In the genomic region with DNA sequence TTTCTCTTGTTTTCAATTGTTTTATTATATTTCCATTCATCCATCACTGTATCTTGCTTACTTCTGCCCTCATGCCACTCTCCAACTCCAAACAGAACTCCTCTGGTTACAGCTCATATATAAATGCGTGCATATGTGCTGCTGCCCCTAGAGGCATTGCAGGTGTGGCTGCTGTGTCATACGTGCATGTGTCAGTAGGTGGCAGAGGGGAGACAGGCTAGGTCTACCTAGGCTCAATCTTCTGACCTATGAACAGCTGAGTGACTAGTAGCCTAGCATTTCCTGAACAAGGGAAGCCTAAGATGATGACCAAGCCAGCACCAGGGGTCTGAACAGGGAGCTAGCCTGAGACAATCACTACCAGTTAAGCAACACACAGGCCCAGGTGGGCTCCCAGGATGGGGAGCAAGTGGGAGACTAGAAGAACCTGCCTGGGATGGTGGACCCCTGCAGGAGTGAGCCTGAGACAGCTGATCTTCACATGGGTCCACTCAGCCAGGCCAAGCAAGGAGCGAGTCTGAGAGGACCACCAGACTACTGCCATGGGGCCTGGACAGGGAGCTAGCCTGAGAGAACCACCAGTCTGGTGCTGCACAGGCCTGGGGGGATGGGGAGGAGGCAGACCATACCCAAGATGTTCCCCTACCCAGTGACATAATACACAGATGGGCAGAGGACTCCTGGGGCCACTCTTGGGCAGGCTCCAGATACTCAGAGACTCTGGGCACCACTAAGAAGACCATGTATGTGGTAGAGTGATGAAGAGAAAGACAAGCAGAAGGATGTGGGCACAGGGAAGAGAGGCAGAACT, we compare ENCODE assay signal across 8 mouse cellular contexts. TPM values are rescaled to one million over a fixed set of nuclear protein-coding genes. Genes with fewer than 3 reads are reported as not detected.
DNase-seq lines count a peak whose midpoint lies in the region; ATAC-seq and TF ChIP-seq lines count a peak whose summit lies in the region.
"Had no signal": no experiment of that assay in that cellular context is flagged by ENCODE, and none has a peak within 500 bp of the region (broad histone marks: within the 10 kb centered on the region; RNA-seq: fewer than 3 reads in every experiment).

No protein-coding gene starts in this region.

- no peak overlapping the region for H3K9ac ChIP-seq in hindbrain, embryonic 16.5 days (ENCODE audit: low read depth, low read length)
- H3K9ac ChIP-seq in liver, embryonic 14.5 days (replicated peaks): no peak overlapping the region
- H3K9ac ChIP-seq in neural tube, embryonic 15.5 days (replicated peaks): no peak overlapping the region
- H3K9ac ChIP-seq: heart, embryonic 13.5 days had no signal

- no peak overlapping the region for H3K27ac ChIP-seq in embryonic facial prominence, embryonic 10.5 days (replicated peaks)
- H3K27ac ChIP-seq in hindbrain, embryonic 16.5 days (ENCODE audit: low read depth, low read length): no peak overlapping the region
- H3K27ac ChIP-seq in liver, embryonic 14.5 days: no peak overlapping the region
- no peak overlapping the region for H3K27ac ChIP-seq in neural tube, embryonic 15.5 days (replicated peaks)
- H3K27ac ChIP-seq: heart, embryonic 13.5 days had no signal

- no peak overlapping the region for H3K4me3 ChIP-seq in embryonic facial prominence, embryonic 10.5 days
- H3K4me3 ChIP-seq in hindbrain, embryonic 16.5 days (ENCODE audit: low read length): no peak overlapping the region
- no peak overlapping the region for H3K4me3 ChIP-seq in liver, embryonic 14.5 days (ENCODE audit: insufficient read depth in 1 of 2, low read depth in 2 of 2, low read length in 2 of 2)
- H3K4me3 ChIP-seq in neural tube, embryonic 15.5 days (replicated peaks): no peak overlapping the region
- H3K4me3 ChIP-seq: heart, embryonic 13.5 days had no signal

- peak; percentile 79 for DNase-seq in A20 (ENCODE audit: low read depth, low spot score)
- peak; percentile 43 to 67 for DNase-seq in CD8-positive naive resting alpha-beta T cell, adult 2 months (ENCODE audit: low read depth in 2 of 2, low spot score in 2 of 2)
- DNase-seq in embryonic facial prominence, embryonic 10.5 days (ENCODE audit: low spot score): peak; percentile 42
- DNase-seq in liver, embryonic 14.5 days (ENCODE audit: low read depth in 3 of 3, low spot score in 3 of 3): peak in 1 of 3 experiments; percentile 28
- DNase-seq in left cerebral cortex, postnatal 25 days (ENCODE audit: low spot score in 2 of 2): no peak

- no peak overlapping the region for H3K4me2 ChIP-seq in hindbrain, embryonic 16.5 days (ENCODE audit: low read length)
- no peak overlapping the region for H3K4me2 ChIP-seq in liver, embryonic 14.5 days (ENCODE audit: low read depth)
- H3K4me2 ChIP-seq in neural tube, embryonic 15.5 days: no peak overlapping the region
- H3K4me2 ChIP-seq: heart, embryonic 13.5 days had no signal

- H3K4me1 ChIP-seq in embryonic facial prominence, embryonic 10.5 days: peaks cover 30% of the 10 kb centered on the region
- peaks cover 17% of the 10 kb centered on the region for H3K4me1 ChIP-seq in hindbrain, embryonic 16.5 days (ENCODE audit: control insufficient read depth, insufficient read depth, low read depth, low read length)
- H3K4me1 ChIP-seq in liver, embryonic 14.5 days (replicated peaks; ENCODE audit: control insufficient read depth in 2 of 2, insufficient read depth in 2 of 2, low read length in 1 of 2): 0 out of 4 replicates have a peak, but pooled peaks cover 0 to 3% of the 10 kb centered on the region in 2 experiments
- H3K4me1 ChIP-seq in neural tube, embryonic 15.5 days: peaks cover 43% of the 10 kb centered on the region

- TF ChIP-seq EP300 in liver, embryonic 14.5 days (IDR thresholded peaks at IDR 0.05; ENCODE audit: low read depth): no peak

- no peaks in the 10 kb centered on the region for H3K27me3 ChIP-seq in embryonic facial prominence, embryonic 10.5 days (replicated peaks; ENCODE audit: low read depth, poor library complexity, severe bottlenecking)
- H3K27me3 ChIP-seq in hindbrain, embryonic 16.5 days (replicated peaks; ENCODE audit: control insufficient read depth, insufficient read depth, low read length): no peaks in the 10 kb centered on the region
- no peaks in the 10 kb centered on the region for H3K27me3 ChIP-seq in liver, embryonic 14.5 days (ENCODE audit: control insufficient read depth, insufficient read depth, low read length)
- no peaks in the 10 kb centered on the region for H3K27me3 ChIP-seq in neural tube, embryonic 15.5 days (replicated peaks)
- H3K27me3 ChIP-seq: heart, embryonic 13.5 days had no signal

- H3K9me3 ChIP-seq in embryonic facial prominence, embryonic 10.5 days: no peaks in the 10 kb centered on the region
- no peaks in the 10 kb centered on the region for H3K9me3 ChIP-seq in hindbrain, embryonic 16.5 days (ENCODE audit: control insufficient read depth, low read length)
- H3K9me3 ChIP-seq in liver, embryonic 14.5 days (ENCODE audit: control insufficient read depth, low read length): no peaks in the 10 kb centered on the region
- H3K9me3 ChIP-seq in neural tube, embryonic 15.5 days (replicated peaks): no peaks in the 10 kb centered on the region
- H3K9me3 ChIP-seq: heart, embryonic 13.5 days had no signal

- TF ChIP-seq CTCF in liver, embryonic 14.5 days (IDR thresholded peaks at IDR 0.05; ENCODE audit: low read depth): peak; percentile 91

- 57% methylated on average over 3 of the region's 3 CpGs for WGBS in embryonic facial prominence, embryonic 10.5 days
- 46% methylated on average over 3 of the region's 3 CpGs for WGBS in hindbrain, embryonic 16.5 days
- 30% methylated on average over 3 of the region's 3 CpGs for WGBS in liver, embryonic 14.5 days (ENCODE audit: insufficient replicate concordance)
- WGBS in neural tube, embryonic 15.5 days: 48% methylated on average over 3 of the region's 3 CpGs

- H3K36me3 ChIP-seq in embryonic facial prominence, embryonic 10.5 days (replicated peaks): no peaks in the 10 kb centered on the region
- H3K36me3 ChIP-seq in hindbrain, embryonic 16.5 days (ENCODE audit: control insufficient read depth, insufficient read depth, low read length): no peaks in the 10 kb centered on the region
- H3K36me3 ChIP-seq in liver, embryonic 14.5 days (replicated peaks; ENCODE audit: control insufficient read depth, insufficient read depth, low read depth): no peaks in the 10 kb centered on the region
- no peaks in the 10 kb centered on the region for H3K36me3 ChIP-seq in neural tube, embryonic 15.5 days
- H3K36me3 ChIP-seq: heart, embryonic 13.5 days had no signal

- peak; percentile 39 for ATAC-seq in hindbrain, embryonic 16.5 days
- ATAC-seq in liver, embryonic 14.5 days (ENCODE audit: insufficient read depth): peak; percentile 62
- ATAC-seq in neural tube, embryonic 15.5 days (ENCODE audit: low FRiP score): peak; percentile 33

- intact Hi-C loops in left cerebral cortex, postnatal 25 days (cut with DNase I): no loop called here

RNA-seq across cellular contexts. Expression of gene Map3k4, which starts 17.5 kb away (rescaled TPM):
- 49.1 and 51.4 TPM in 2 replicates for polyA plus RNA-seq in embryonic facial prominence, embryonic 10.5 days (2016; fragmentation: Nextera tagmentation; extraction: Ambion mirVana)
- polyA plus RNA-seq in hindbrain, embryonic 16.5 days (2015; fragmentation: Nextera tagmentation; extraction: Ambion mirVana): 33.1 and 39.7 TPM in 2 replicates
- polyA plus RNA-seq in liver, embryonic 14.5 days (2012; rRNA removed): 2.8 and 5.0 TPM in 2 replicates
- polyA plus RNA-seq in liver, embryonic 14.5 days (2014; fragmentation: Nextera tagmentation; extraction: Ambion mirVana): 9.6 and 11.8 TPM in 2 replicates
- polyA plus RNA-seq in neural tube, embryonic 15.5 days (2015; fragmentation: Nextera tagmentation; extraction: Ambion mirVana): 36.4 and 37.1 TPM in 2 replicates
- 10 to 100 TPM; 39.4 to 44.4 TPM for total RNA-seq in left cerebral cortex, postnatal 25 days (2021)

Comparison
In these comparisons a context has a peak if more than half of its experiments do, and no peak if none do; other contexts are left out.
1. DNase-seq: peak in A20 (single experiment), CD8-positive naive resting alpha-beta T cell, adult 2 months (2 of 2) and embryonic facial prominence, embryonic 10.5 days (single experiment); none in left cerebral cortex, postnatal 25 days (0 of 2).
2. Peak in every context shown above with its lines, with median percentiles within 50 percentile points of each other: ATAC-seq.